In the genomic region with DNA sequence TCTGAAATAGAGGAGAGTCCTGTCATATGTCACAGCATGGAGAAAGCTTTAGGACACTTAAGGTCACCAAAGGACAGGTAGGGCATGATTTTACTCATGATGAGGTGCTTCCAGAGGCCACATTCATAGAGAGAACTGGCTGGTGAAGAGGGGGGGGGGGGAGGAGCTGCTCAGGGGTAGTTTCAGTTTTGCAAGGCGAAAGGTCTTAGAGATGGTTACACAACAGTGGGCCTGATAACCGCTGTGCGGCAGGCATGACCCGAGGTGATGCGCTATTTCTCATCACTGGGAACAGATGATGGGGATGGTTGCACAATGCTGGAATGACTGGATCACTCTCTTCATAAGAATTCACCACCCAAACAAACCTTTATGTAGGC, we compare ENCODE assay signal across 16 mouse cellular contexts. TPM values are rescaled to one million over a fixed set of nuclear protein-coding genes. Genes with fewer than 3 reads are reported as not detected.
DNase-seq lines count a peak whose midpoint lies in the region; ATAC-seq and TF ChIP-seq lines count a peak whose summit lies in the region.
"Had no signal": no experiment of that assay in that cellular context is flagged by ENCODE, and none has a peak within 500 bp of the region (broad histone marks: within the 10 kb centered on the region; RNA-seq: fewer than 3 reads in every experiment).

No protein-coding gene starts in this region.

- no peak overlapping the region for H3K27ac ChIP-seq in intestine, embryonic 16.5 days (ENCODE audit: low read length)
- H3K27ac ChIP-seq in intestine, embryonic 15.5 days: no peak overlapping the region
- no peak overlapping the region for H3K27ac ChIP-seq in liver, embryonic 13.5 days
- H3K27ac ChIP-seq in kidney, embryonic 16.5 days (ENCODE audit: low read length): no peak overlapping the region
- no peak overlapping the region for H3K27ac ChIP-seq in forebrain, embryonic 15.5 days (replicated peaks)
- H3K27ac ChIP-seq: limb, embryonic 10.5 days; lung, embryonic 15.5 days had no signal

- H3K36me3 ChIP-seq in intestine, embryonic 16.5 days (ENCODE audit: control insufficient read depth, insufficient read depth, low read length): no peaks in the 10 kb centered on the region
- H3K36me3 ChIP-seq in intestine, embryonic 15.5 days: no peaks in the 10 kb centered on the region
- no peaks in the 10 kb centered on the region for H3K36me3 ChIP-seq in C2C12 (ENCODE audit: control insufficient read depth, insufficient read depth)
- H3K36me3 ChIP-seq in liver, embryonic 13.5 days: no peaks in the 10 kb centered on the region
- no peaks in the 10 kb centered on the region for H3K36me3 ChIP-seq in kidney, embryonic 16.5 days (ENCODE audit: insufficient read depth, low read length)
- no peaks in the 10 kb centered on the region for H3K36me3 ChIP-seq in forebrain, embryonic 15.5 days
- H3K36me3 ChIP-seq: limb, embryonic 10.5 days; lung, embryonic 15.5 days had no signal

- H3K27me3 ChIP-seq in intestine, embryonic 16.5 days (replicated peaks; ENCODE audit: control insufficient read depth, insufficient read depth, low read length): no peaks in the 10 kb centered on the region
- no peaks in the 10 kb centered on the region for H3K27me3 ChIP-seq in intestine, embryonic 15.5 days (replicated peaks)
- no peaks in the 10 kb centered on the region for H3K27me3 ChIP-seq in C2C12 (ENCODE audit: control insufficient read depth, insufficient read depth, insufficient read length)
- H3K27me3 ChIP-seq in liver, embryonic 13.5 days: no peaks in the 10 kb centered on the region
- H3K27me3 ChIP-seq in kidney, embryonic 16.5 days (ENCODE audit: insufficient read depth, low read length): no peaks in the 10 kb centered on the region
- no peaks in the 10 kb centered on the region for H3K27me3 ChIP-seq in forebrain, embryonic 15.5 days
- H3K27me3 ChIP-seq: lung, embryonic 15.5 days had no signal

- H3K4me3 ChIP-seq in intestine, embryonic 16.5 days (ENCODE audit: low read length): no peak overlapping the region
- H3K4me3 ChIP-seq in intestine, embryonic 15.5 days (replicated peaks): no peak overlapping the region
- no peak overlapping the region for H3K4me3 ChIP-seq in C2C12 (ENCODE audit: insufficient read depth, poor library complexity, severe bottlenecking)
- H3K4me3 ChIP-seq in liver, embryonic 13.5 days (replicated peaks): no peak overlapping the region
- H3K4me3 ChIP-seq in kidney, embryonic 16.5 days (ENCODE audit: low read length): no peak overlapping the region
- no peak overlapping the region for H3K4me3 ChIP-seq in forebrain, embryonic 15.5 days
- H3K4me3 ChIP-seq: limb, embryonic 10.5 days; lung, embryonic 15.5 days had no signal

- TF ChIP-seq CTCF in C2C12 (IDR thresholded peaks at IDR 0.05; ENCODE audit: control insufficient read depth, insufficient read depth, insufficient read length): no peak

- ATAC-seq in intestine, embryonic 16.5 days: peak; percentile 41; the same call in 1 of the 2 replicates
- ATAC-seq in intestine, embryonic 15.5 days: no peak
- peak; percentile 57; the same call in 1 of the 2 replicates for ATAC-seq in liver, embryonic 13.5 days (ENCODE audit: low read depth)
- ATAC-seq in neutrophil, adult 5-6 weeks (ENCODE audit: extremely low read depth, insufficient number of reproducible peaks, low FRiP score, poor library complexity, severe bottlenecking): peak; percentile 50
- ATAC-seq in kidney, embryonic 16.5 days (ENCODE audit: low FRiP score, low TSS enrichment): no peak
- no peak for ATAC-seq in forebrain, embryonic 15.5 days (replicated peaks)
- ATAC-seq: activated CD4-positive, CD25-positive, alpha-beta regulatory T cell, adult 4 months; forebrain, postnatal 0 days; hindbrain, embryonic 16.5 days had no signal

- no peaks in the 10 kb centered on the region for H3K79me3 ChIP-seq in C2C12 (ENCODE audit: low read depth)

- no peak overlapping the region for H3ac ChIP-seq in C2C12 (ENCODE audit: control insufficient read depth, insufficient read length, low read depth)

- WGBS in intestine, embryonic 16.5 days: 77% methylated on average over 5 of the region's 5 CpGs
- WGBS in intestine, embryonic 15.5 days: 93% methylated on average over 5 of the region's 5 CpGs
- 65% methylated on average over 5 of the region's 5 CpGs for WGBS in liver, embryonic 13.5 days (ENCODE audit: insufficient replicate concordance)
- 87% methylated on average over 5 of the region's 5 CpGs for WGBS in kidney, embryonic 16.5 days
- 97% methylated on average over 5 of the region's 5 CpGs for WGBS in forebrain, embryonic 15.5 days

- H3K79me2 ChIP-seq in C2C12 (ENCODE audit: control insufficient read depth, insufficient read depth): no peaks in the 10 kb centered on the region

- no peaks in the 10 kb centered on the region for H3K9me3 ChIP-seq in intestine, embryonic 16.5 days (ENCODE audit: control insufficient read depth, low read length)
- H3K9me3 ChIP-seq in intestine, embryonic 15.5 days: no peaks in the 10 kb centered on the region
- H3K9me3 ChIP-seq in liver, embryonic 13.5 days (replicated peaks): no peaks in the 10 kb centered on the region
- no peaks in the 10 kb centered on the region for H3K9me3 ChIP-seq in kidney, embryonic 16.5 days (ENCODE audit: low read length)
- no peaks in the 10 kb centered on the region for H3K9me3 ChIP-seq in forebrain, embryonic 15.5 days
- H3K9me3 ChIP-seq: limb, embryonic 10.5 days; lung, embryonic 15.5 days had no signal

- H3K9ac ChIP-seq in intestine, embryonic 16.5 days (ENCODE audit: low read depth, low read length): no peak overlapping the region
- H3K9ac ChIP-seq in intestine, embryonic 15.5 days: no peak overlapping the region
- no peak overlapping the region for H3K9ac ChIP-seq in liver, embryonic 13.5 days
- no peak overlapping the region for H3K9ac ChIP-seq in kidney, embryonic 16.5 days (replicated peaks; ENCODE audit: low read length)
- no peak overlapping the region for H3K9ac ChIP-seq in forebrain, embryonic 15.5 days (replicated peaks)
- H3K9ac ChIP-seq: forebrain, postnatal 0 days; lung, embryonic 15.5 days had no signal

- H3K4me2 ChIP-seq in intestine, embryonic 16.5 days (ENCODE audit: low read depth, low read length): no peak overlapping the region
- H3K4me2 ChIP-seq in intestine, embryonic 15.5 days (replicated peaks): no peak overlapping the region
- no peak overlapping the region for H3K4me2 ChIP-seq in liver, embryonic 13.5 days
- no peak overlapping the region for H3K4me2 ChIP-seq in kidney, embryonic 16.5 days (replicated peaks; ENCODE audit: low read depth, low read length)
- no peak overlapping the region for H3K4me2 ChIP-seq in forebrain, embryonic 15.5 days (replicated peaks)
- H3K4me2 ChIP-seq: lung, embryonic 15.5 days had no signal

- peaks cover 4% of the 10 kb centered on the region; the same call in 1 of the 2 replicates for H3K4me1 ChIP-seq in intestine, embryonic 16.5 days (ENCODE audit: control insufficient read depth, insufficient read depth, low read length)
- H3K4me1 ChIP-seq in intestine, embryonic 15.5 days (replicated peaks): no peaks in the 10 kb centered on the region; the same call in 1 of the 2 replicates
- no peaks in the 10 kb centered on the region; the same call in 1 of the 2 replicates for H3K4me1 ChIP-seq in liver, embryonic 13.5 days (replicated peaks)
- H3K4me1 ChIP-seq in kidney, embryonic 16.5 days (ENCODE audit: insufficient read depth, low read length): peaks cover 3% of the 10 kb centered on the region; the same call in 1 of the 2 replicates
- no peaks in the 10 kb centered on the region for H3K4me1 ChIP-seq in forebrain, embryonic 15.5 days
- H3K4me1 ChIP-seq: lung, embryonic 15.5 days had no signal

- DNase-seq in liver, embryonic 13.5 days: no peak
- DNase-seq in kidney, postnatal 10 days: no peak
- DNase-seq: cerebellum, postnatal 14 days; forebrain, postnatal 0 days; heart, postnatal 10 days; kidney, adult 9 months had no signal

TF ChIP-seq in C2C12, 6 proteins besides CTCF, POLR2A, EP300 and RAD21:
- TF ChIP-seq USF1 (IDR thresholded peaks at IDR 0.05; ENCODE audit: low read depth) (no peak), MYOD1 (IDR thresholded peaks at IDR 0.05; ENCODE audit: control insufficient read depth, insufficient read length, low read depth) (no peak), CEBPB (IDR thresholded peaks at IDR 0.05; ENCODE audit: low read depth) (peak; percentile 85)

RNA-seq across cellular contexts. Expression of a gene that starts 58.5 kb away (rescaled TPM):
- 102 and 109 TPM in 2 replicates for polyA plus RNA-seq in intestine, embryonic 16.5 days (2015; fragmentation: Nextera tagmentation; extraction: Ambion mirVana)
- 101 and 106 TPM in 2 replicates for polyA plus RNA-seq in intestine, embryonic 15.5 days (2015; fragmentation: Nextera tagmentation; extraction: Ambion mirVana)
- 112 TPM for polyA plus RNA-seq in C2C12 (2012; fragmentation: generic; extraction: Trizol)
- 23.3 and 29.6 TPM in 2 replicates for polyA plus RNA-seq in liver, embryonic 13.5 days (2015; fragmentation: Nextera tagmentation; extraction: Ambion mirVana)
- total RNA-seq in neutrophil, adult 5-6 weeks (2017): 7.1 and 10.2 TPM in 2 replicates
- polyA plus RNA-seq in kidney, embryonic 16.5 days (2015; fragmentation: Nextera tagmentation; extraction: Ambion mirVana): 65.4 and 66.9 TPM in 2 replicates
- polyA plus RNA-seq in forebrain, embryonic 15.5 days (2015; fragmentation: Nextera tagmentation; extraction: Ambion mirVana): 28.7 and 28.8 TPM in 2 replicates

Comparison
In these comparisons a context has a peak if more than half of its experiments do, and no peak if none do; other contexts are left out.
1. ATAC-seq: peak in intestine, embryonic 16.5 days (single experiment), liver, embryonic 13.5 days (single experiment) and neutrophil, adult 5-6 weeks (single experiment); none in intestine, embryonic 15.5 days (single experiment), kidney, embryonic 16.5 days (single experiment) and forebrain, embryonic 15.5 days (single experiment).